Mouse (Mus musculus) gastrocnemius, adult 8-10 months (tissue): Measurements from ENCODE around the gene Mindy1. TPM values are rescaled to one million over a fixed set of nuclear protein-coding genes. Genes with fewer than 3 reads are reported as not detected.

Experiments
- DNase-seq, 2 experiments: peaks; one replicate each; pipeline ENCODE4 v3.0.0; 2022; ENCODE audit warnings: low spot score in 2 of 2
- total RNA-seq, 4 experiments: library from RNA; stranded (reverse); gene quantifications; 2 replicates each; pipeline ENCODE4 v1.2.4; 2022

Mindy1 gene
- total RNA-seq, 4 experiments from 2014 or later, result 25.4 to 29.7 (median 27.8) TPM

- DNase-seq, result no peak
Observed at GRCm38 (mm10) chr3:95292899-95293298, 11.8 kb downstream of the Mindy1 start.

GRCm38 (mm10) chr3:95293537-95293936 lies 12.4 kb downstream of the Mindy1 start:
- no peak for DNase-seq

GRCm38 (mm10) chr3:95294316-95294715 lies 13.2 kb downstream of the Mindy1 start:
- DNase-seq, result no peak

- no peak for DNase-seq
Observed at GRCm38 (mm10) chr3:95294718-95295117, 13.6 kb downstream of the Mindy1 start.

- no peak for DNase-seq
Observed at GRCm38 (mm10) chr3:95295321-95296102, 14.4 kb downstream of the Mindy1 start.

GRCm38 (mm10) chr3:95296103-95296469 lies 14.9 kb downstream of the Mindy1 start:
- DNase-seq, result no peak

- DNase-seq, result no peak
Observed at GRCm38 (mm10) chr3:95298018-95298417, 16.9 kb downstream of the Mindy1 start.

GRCm38 (mm10) chr3:95301204-95301796 lies 20.2 kb downstream of the Mindy1 start:
- DNase-seq, result no peak

GRCm38 (mm10) chr3:95306244-95306643 lies 25.1 kb downstream of the Mindy1 start:
- no peak for DNase-seq

GRCm38 (mm10) chr3:95307100-95307499 lies 26.0 kb downstream of the Mindy1 start, which contains the start of gene Anxa9:
TSS of gene Anxa9 (minus strand) at chr3:95307176.
- DNase-seq, result no peak

- DNase-seq, result no peak
Observed at GRCm38 (mm10) chr3:95310496-95310895, 29.4 kb downstream of the Mindy1 start.

- DNase-seq, result peak; percentile 52 to 59
Observed at GRCm38 (mm10) chr3:95310968-95311882, 30.1 kb downstream of the Mindy1 start.

- no peak for DNase-seq
Observed at GRCm38 (mm10) chr3:95312623-95313022, 31.5 kb downstream of the Mindy1 start.

GRCm38 (mm10) chr3:95313476-95313875 lies 32.3 kb downstream of the Mindy1 start:
- DNase-seq, result no peak

GRCm38 (mm10) chr3:95314075-95314474 lies 32.9 kb downstream of the Mindy1 start:
- DNase-seq, result no peak

- DNase-seq, result no peak
Observed at GRCm38 (mm10) chr3:95314486-95315093, 33.4 kb downstream of the Mindy1 start, which contains the start of gene Cers2. TSS of gene Cers2 (plus strand) at chr3:95314791.

- DNase-seq, result peak; percentile 77 to 85
Observed at GRCm38 (mm10) chr3:95315094-95315843, 34.1 kb downstream of the Mindy1 start.

GRCm38 (mm10) chr3:95315844-95316550 lies 34.9 kb downstream of the Mindy1 start:
- DNase-seq, result no peak

- DNase-seq, result peak; percentile 53 to 66
Observed at GRCm38 (mm10) chr3:95317414-95318080, 36.4 kb downstream of the Mindy1 start.
